Mouse (Mus musculus) embryonic facial prominence, embryonic 11.5 days (tissue): ENCODE results near the gene Galnt10. TPM values are rescaled to one million over a fixed set of nuclear protein-coding genes. Genes with fewer than 3 reads are reported as not detected.

Source experiments
- polyA plus RNA-seq: library from polyadenylated mRNA; unstranded; fragments of >200 nt; fragmentation: Nextera tagmentation; extraction: Ambion mirVana; gene quantifications from 2 replicates; pipeline ENCODE4 v1.2.1, GENCODE M21; 2014

Galnt10 gene
- polyA plus RNA-seq, 1 experiment from 2014 or later: 12.4 TPM

Other genes with a start within 250 kb of the Galnt10 start
- 48.5 and 52.2 TPM in 2 replicates for gene Fam114a2, start 126.8 kb upstream of the Galnt10 start, polyA plus RNA-seq
- 58.1 and 60.0 TPM in 2 replicates for gene Mfap3, start 126.8 kb upstream of the Galnt10 start, polyA plus RNA-seq
- gene Sap30l, start 156.2 kb downstream of the Galnt10 start, polyA plus RNA-seq: 15.0 and 16.2 TPM in 2 replicates
- 8.2 and 11.9 TPM in 2 replicates for gene Hand1, start 187.4 kb downstream of the Galnt10 start, polyA plus RNA-seq